Mouse (Mus musculus) ES-E14 (cell line): ENCODE results near the gene A330070K13Rik. TPM values are rescaled to one million over a fixed set of nuclear protein-coding genes. Genes with fewer than 3 reads are reported as not detected.

Source experiments
- DNase-seq: peaks from one replicate; pipeline ENCODE4 v3.0.0-alpha.2; 2013; ENCODE audit warnings: low read depth, low spot score
- H3K27ac ChIP-seq: 2 replicates; pipeline ENCODE4 v1.5.1; 2012; ENCODE audit warnings: low read depth, mild to moderate bottlenecking, low read length, moderate library complexity, mixed read lengths; ENCODE audit not compliant: poor library complexity, insufficient read depth, severe bottlenecking
- H3K36me3 ChIP-seq: 2 replicates; pipeline ENCODE4 v1.6.1; 2012; ENCODE audit warnings: mild to moderate bottlenecking, low read length, moderate library complexity, mixed read lengths; ENCODE audit not compliant: control insufficient read depth, poor library complexity, insufficient read depth, severe bottlenecking
- H3K4me1 ChIP-seq, 2 experiments: fragments of 150-350 bp in 1 of 2; sonication (generic) in 1 of 2; 2 replicates each; pipeline ENCODE4 v1.6.1; 2012; ENCODE audit warnings: low read length in 2 of 2, mild to moderate bottlenecking in 1 of 2, mixed read lengths in 1 of 2; ENCODE audit not compliant: control insufficient read depth in 2 of 2, insufficient read depth in 2 of 2, poor library complexity in 1 of 2
- H3K4me3 ChIP-seq, 2 experiments: fragments of 150-350 bp in 1 of 2; sonication (generic) in 1 of 2; 2 replicates each; pipeline ENCODE4 v1.5.1; 2012; ENCODE audit warnings: low read length in 2 of 2, low read depth in 1 of 2, mild to moderate bottlenecking in 1 of 2, mixed read lengths in 1 of 2; ENCODE audit not compliant: insufficient read depth in 1 of 2, poor library complexity in 1 of 2, severe bottlenecking in 1 of 2
- H3K9ac ChIP-seq: 2 replicates; pipeline ENCODE4 v1.6.1; 2012; ENCODE audit warnings: low read depth, mild to moderate bottlenecking, low read length, mixed read lengths; ENCODE audit not compliant: poor library complexity, insufficient read depth, severe bottlenecking
- H3K9me3 ChIP-seq: fragments of 150-350 bp; sonication (generic); 2 replicates; pipeline ENCODE4 v1.6.1; 2012; ENCODE audit warnings: low read depth, mild to moderate bottlenecking, low read length; ENCODE audit not compliant: control insufficient read depth, insufficient read depth
- CHD2 ChIP-seq: IDR thresholded peaks from 2 replicates; pipeline ENCODE4 v1.6.1; 2014; ENCODE audit warnings: mild to moderate bottlenecking, low read depth, low read length, inconsistent platforms
- HCFC1 ChIP-seq: IDR thresholded peaks from 2 replicates; pipeline ENCODE4 v1.6.1; 2012; ENCODE audit warnings: low read length, inconsistent platforms, borderline replicate concordance; ENCODE audit not compliant: insufficient read depth
- MAFK ChIP-seq: IDR thresholded peaks from 2 replicates; pipeline ENCODE4 v1.6.1; 2014; ENCODE audit warnings: mild to moderate bottlenecking, low read depth, low read length, inconsistent platforms; ENCODE audit not compliant: insufficient read depth
- ZC3H11A ChIP-seq: IDR thresholded peaks from 2 replicates; pipeline ENCODE4 v1.6.1; 2012; ENCODE audit warnings: low read depth, mild to moderate bottlenecking, inconsistent platforms, low read length, borderline replicate concordance
- ZNF384 ChIP-seq: IDR thresholded peaks from 2 replicates; pipeline ENCODE4 v1.6.1; 2012; ENCODE audit warnings: low read depth, low read length, inconsistent platforms
- in situ Hi-C, 2 experiments: fragments of 600-800 bp; cut with MboI; formaldehyde crosslinking; loops; one replicate each; pipeline ENCODE4 v1.15.1; 2025; ENCODE audit warnings: low sequenced_read_pairs in 2 of 2, inconsistent platforms in 1 of 2; ENCODE audit not compliant: unreplicated experiment in 2 of 2
- total RNA-seq: library from RNA; depleted of rRNA; stranded (reverse); fragments of 300-350 nt; gene quantifications from 2 replicates; pipeline ENCODE4 v1.2.3, GENCODE M21; 2012

Gene A330070K13Rik
- total RNA-seq, 1 experiment: not detected

- no peak for DNase-seq
- no peak for TF ChIP-seq CHD2
- no peak for TF ChIP-seq MAFK
- no peak for TF ChIP-seq ZC3H11A
- TF ChIP-seq HCFC1: no peak
- no peak for TF ChIP-seq ZNF384
- in situ Hi-C loops: no loop called here
- H3K9me3 ChIP-seq: no peaks in the 10 kb centered on the region
- no peak overlapping the region for H3K4me3 ChIP-seq
- no peak overlapping the region for H3K27ac ChIP-seq
- no peaks in the 10 kb centered on the region for H3K36me3 ChIP-seq
- H3K4me1 ChIP-seq: no peaks in the 10 kb centered on the region
- H3K9ac ChIP-seq: no peak overlapping the region
Measured at GRCm38 (mm10) chr5:130386418-130386817, 2.0 kb upstream of the A330070K13Rik start.

DNA sequence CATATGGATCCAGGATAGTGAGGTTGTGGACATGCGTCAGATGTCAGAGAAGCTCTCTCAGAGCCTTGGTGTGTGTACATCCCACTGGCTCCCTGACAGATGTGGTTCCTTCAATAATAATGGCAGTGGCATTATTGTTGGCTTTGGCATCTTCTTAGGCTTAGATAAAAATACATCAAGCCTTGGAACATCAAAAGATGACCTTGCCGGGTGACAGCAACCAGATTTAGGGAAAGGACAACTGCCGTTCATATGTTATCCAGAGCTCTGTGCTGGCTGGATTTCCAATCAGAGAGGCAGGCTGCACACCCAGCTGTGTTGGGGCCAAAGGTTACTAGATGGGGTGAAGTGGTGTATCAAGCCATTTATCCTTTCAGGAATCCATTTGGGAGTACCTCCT is 9.0 kb downstream of the A330070K13Rik start:
- no peaks in the 10 kb centered on the region for H3K9me3 ChIP-seq
- no peaks in the 10 kb centered on the region for H3K4me1 ChIP-seq
- H3K9ac ChIP-seq: no peak overlapping the region
- TF ChIP-seq ZNF384: no peak
- no peak for TF ChIP-seq MAFK
- no peak for TF ChIP-seq HCFC1
- TF ChIP-seq ZC3H11A: no peak
- TF ChIP-seq CHD2: no peak
- no peak for DNase-seq
- H3K4me3 ChIP-seq: no peak overlapping the region
- no peak overlapping the region for H3K27ac ChIP-seq
- in situ Hi-C loops: no loop called here
- no peaks in the 10 kb centered on the region for H3K36me3 ChIP-seq

- no peak for TF ChIP-seq ZNF384
- TF ChIP-seq HCFC1: no peak
- TF ChIP-seq CHD2: no peak
- no peak for TF ChIP-seq ZC3H11A
- no peak for TF ChIP-seq MAFK
- H3K4me1 ChIP-seq: no peaks in the 10 kb centered on the region
- DNase-seq: no peak
- H3K4me3 ChIP-seq: peak within 1 kb of the TSS; percentile 25 to 33; a peak in 2 of 4 replicates
- no peak within 1 kb of the TSS for H3K27ac ChIP-seq
- H3K9me3 ChIP-seq: no peaks in the 10 kb centered on the region
- no peaks in the 10 kb centered on the region for H3K36me3 ChIP-seq
- no peak within 1 kb of the TSS for H3K9ac ChIP-seq
- in situ Hi-C loops: no loop called here
Measured at GRCm38 (mm10) chr5:130369237-130369636, 15.2 kb downstream of the A330070K13Rik start, which contains the start of gene Caln1. Gene Caln1, plus strand, starts transcription at chr5:130369455.

DNA sequence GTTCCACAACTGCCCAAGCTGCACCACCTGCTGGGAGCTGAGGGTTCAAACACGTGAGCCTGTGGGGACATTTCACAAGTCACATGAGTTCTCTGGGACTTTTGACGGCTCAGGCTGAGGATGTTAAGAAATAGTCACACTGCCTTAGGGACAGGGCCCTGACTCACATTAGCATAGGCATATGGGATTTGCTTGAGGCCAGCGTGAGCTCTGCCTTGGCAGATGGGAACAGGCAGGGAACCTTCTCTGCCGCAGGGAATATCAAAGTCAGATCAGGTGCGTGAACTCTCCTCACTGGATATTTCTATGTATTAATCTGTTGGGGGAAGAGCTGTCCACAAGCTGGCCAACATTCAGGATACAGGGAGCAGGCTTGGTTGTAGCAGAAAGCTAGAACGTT is 16.2 kb downstream of the A330070K13Rik start:
- in situ Hi-C loops: no loop called here
- H3K4me3 ChIP-seq: no peak overlapping the region
- no peaks in the 10 kb centered on the region for H3K36me3 ChIP-seq
- no peaks in the 10 kb centered on the region for H3K4me1 ChIP-seq
- H3K9me3 ChIP-seq: no peaks in the 10 kb centered on the region
- TF ChIP-seq ZC3H11A (no peak), MAFK (no peak), CHD2 (no peak), ZNF384 (no peak), HCFC1 (no peak)
- DNase-seq: no peak
- no peak overlapping the region for H3K9ac ChIP-seq
- no peak overlapping the region for H3K27ac ChIP-seq

DNA sequence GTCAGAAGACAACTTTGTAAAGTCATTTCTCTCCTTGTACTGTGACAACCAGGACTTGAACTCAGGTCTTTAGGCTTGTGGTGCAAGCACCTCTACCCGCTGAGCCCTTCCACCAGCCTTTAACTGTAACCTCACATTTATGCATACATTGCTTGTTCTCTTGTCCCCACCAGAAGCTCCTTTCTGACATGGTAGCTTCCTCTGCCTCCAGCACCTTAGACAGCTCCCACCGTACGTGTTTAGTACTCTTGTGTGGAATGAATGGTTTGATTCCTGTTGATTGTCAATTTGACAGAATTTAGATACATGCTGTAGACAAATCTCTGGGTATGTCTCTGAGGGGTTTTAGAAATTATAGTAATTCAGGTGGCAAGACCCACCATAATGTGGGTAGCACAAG is 20.7 kb downstream of the A330070K13Rik start:
- Histone ChIP-seq H3K9ac (no peak overlapping the region), H3K4me1 (peaks cover 0 to 3% of the 10 kb centered on the region in 2 experiments; a peak in 2 of 4 replicates)
- peak; percentile 68 for DNase-seq

More for the DNA sequence above, 20.7 kb downstream of the A330070K13Rik start:
- TF ChIP-seq ZNF384 (no peak), CHD2 (no peak), ZC3H11A (no peak), MAFK (no peak), HCFC1 (no peak)
- no peaks in the 10 kb centered on the region for H3K36me3 ChIP-seq
- in situ Hi-C loops: no loop called here
- no peak overlapping the region for H3K27ac ChIP-seq
- no peaks in the 10 kb centered on the region for H3K9me3 ChIP-seq
- H3K4me3 ChIP-seq: no peak overlapping the region
